Mouse (Mus musculus) forebrain, embryonic 12.5 days (tissue): ENCODE measurements around the gene Cers1. TPM values are rescaled to one million over a fixed set of nuclear protein-coding genes. Genes with fewer than 3 reads are reported as not detected.
A peak's percentile ranks its signal among the peaks of the same experiment; 100 is the strongest.

ENCODE experiments used
- ATAC-seq: fragments of 200-750 bp; cut with Nextera tagmentation; 2 replicates; pipeline ENCODE4 v1.8.0; 2017; ENCODE audit warnings: moderate TSS enrichment; ENCODE audit not compliant: low FRiP score
- H3K27ac ChIP-seq: fragments of 300-500 bp; sonication (generic); 2 replicates; pipeline ENCODE4 v1.5.1; 2016; ENCODE audit warnings: mild to moderate bottlenecking
- H3K27me3 ChIP-seq: fragments of 300-500 bp; sonication (generic); 2 replicates; pipeline ENCODE4 v1.6.1; 2016; ENCODE audit warnings: mild to moderate bottlenecking
- H3K36me3 ChIP-seq: fragments of 300-500 bp; sonication (generic); replicated peaks from 2 replicates; pipeline ENCODE4 v1.6.1; 2016; ENCODE audit warnings: mild to moderate bottlenecking
- H3K4me1 ChIP-seq: fragments of 300-500 bp; sonication (generic); 2 replicates; pipeline ENCODE4 v1.6.1; 2016
- H3K4me2 ChIP-seq: fragments of 300-500 bp; sonication (generic); 2 replicates; pipeline ENCODE4 v1.6.1; 2016; ENCODE audit warnings: mild to moderate bottlenecking, moderate library complexity
- H3K4me3 ChIP-seq: fragments of 300-500 bp; sonication (generic); replicated peaks from 2 replicates; pipeline ENCODE4 v1.5.1; 2016; ENCODE audit warnings: mild to moderate bottlenecking
- H3K9ac ChIP-seq: fragments of 300-500 bp; sonication (generic); 2 replicates; pipeline ENCODE4 v1.6.1; 2016; ENCODE audit warnings: mild to moderate bottlenecking
- H3K9me3 ChIP-seq: fragments of 300-500 bp; sonication (generic); 2 replicates; pipeline ENCODE4 v1.6.1; 2016
- WGBS: fragments of 180-500 bp; shearing (Covaris S2); methylation state at CpG from one replicate; pipeline ENCODE4 v1.1.7; 2016; 5-methylcytosine and 5-hydroxymethylcytosine counted together
- polyA plus RNA-seq: library from polyadenylated mRNA; unstranded; fragments of >200 nt; fragmentation: Nextera tagmentation; extraction: Ambion mirVana; gene quantifications from 2 replicates; pipeline ENCODE4 v1.2.1, GENCODE M21; 2016

Gene Cers1
- 14.9 and 16.2 TPM in 2 replicates for polyA plus RNA-seq

DNA sequence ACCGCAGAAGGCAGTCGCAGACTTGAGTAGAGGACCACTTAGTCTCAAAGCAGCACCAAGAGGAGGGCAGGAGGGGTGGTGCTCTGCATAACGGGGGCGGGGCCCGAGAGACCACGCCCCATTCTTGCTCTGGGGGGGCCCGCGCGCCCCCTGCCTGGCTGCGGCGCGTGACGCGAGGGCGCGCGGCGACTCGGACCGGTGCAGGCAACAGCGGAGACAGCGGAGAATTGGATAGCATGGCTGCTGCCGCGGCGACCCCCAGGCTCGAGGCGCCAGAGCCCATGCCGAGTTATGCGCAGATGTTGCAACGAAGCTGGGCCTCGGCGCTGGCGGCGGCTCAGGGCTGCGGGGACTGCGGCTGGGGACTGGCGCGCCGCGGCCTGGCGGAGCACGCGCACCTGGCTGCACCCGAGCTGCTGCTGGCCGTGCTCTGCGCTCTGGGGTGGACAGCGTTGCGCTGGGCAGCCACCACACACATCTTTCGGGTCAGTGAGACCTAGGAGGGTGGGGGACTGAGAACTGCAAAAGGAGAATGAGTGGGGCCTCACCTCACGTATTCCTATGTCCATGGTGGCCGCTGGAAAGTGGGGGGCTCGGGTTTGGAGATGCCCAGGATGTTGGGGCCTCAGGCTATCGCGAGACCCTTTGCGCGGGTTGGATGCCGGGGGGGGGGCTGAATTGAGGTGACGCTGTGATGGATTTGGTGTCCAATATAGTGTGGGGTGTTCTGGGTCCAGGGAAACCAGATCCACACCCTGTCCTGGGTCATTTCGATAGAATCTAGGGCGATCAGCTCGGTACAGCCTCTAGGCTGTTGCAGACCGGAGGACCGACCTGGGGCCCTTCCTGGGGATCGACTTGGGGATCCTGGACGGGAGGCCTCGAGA, at the start of gene Cers1:
Gene Cers1, plus strand, starts transcription at position 152 of the 887 bp plus-strand sequence.
- 1% methylated on average over 66 of the region's 66 CpGs for WGBS
- Histone ChIP-seq H3K4me1 (peaks cover 36% of the 10 kb centered on the region), H3K27ac (peak within 1 kb of the TSS; percentile 93), H3K9me3 (no peaks in the 10 kb centered on the region), H3K4me2 (peak within 1 kb of the TSS; percentile 87), H3K4me3 (peak within 1 kb of the TSS; percentile 55), H3K27me3 (no peaks in the 10 kb centered on the region), H3K9ac (peak within 1 kb of the TSS; percentile 67), H3K36me3 (peaks cover 48% of the 10 kb centered on the region)
- peak; percentile 67 for ATAC-seq

DNA sequence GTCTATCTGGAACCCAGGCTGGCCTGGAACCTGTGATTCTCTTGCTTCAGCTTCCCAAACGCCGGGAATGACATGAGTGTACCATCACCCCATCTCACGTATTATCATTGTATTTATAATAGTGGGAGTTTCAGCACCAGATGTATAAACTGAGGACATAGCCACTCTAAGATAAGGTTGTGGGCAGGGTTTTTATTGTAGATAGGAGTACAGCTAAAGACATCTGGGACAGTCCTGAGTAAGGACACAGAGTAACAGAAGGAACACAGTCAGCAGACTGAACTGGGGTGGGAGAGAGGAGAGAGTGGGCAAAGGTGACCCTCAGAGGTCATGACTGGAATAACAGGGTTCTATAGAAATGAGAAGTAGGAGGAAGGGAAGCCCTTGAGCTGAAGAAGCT, 47.9 kb upstream of the Cers1 start:
- ATAC-seq = no peak
- WGBS = 89% methylated on average over 3 of the region's 3 CpGs
- H3K4me3 ChIP-seq = no peak overlapping the region
- no peaks in the 10 kb centered on the region for H3K27me3 ChIP-seq
- no peak overlapping the region for H3K9ac ChIP-seq
- no peaks in the 10 kb centered on the region for H3K4me1 ChIP-seq
- H3K36me3 ChIP-seq = peaks cover 34% of the 10 kb centered on the region
- H3K9me3 ChIP-seq = no peaks in the 10 kb centered on the region
- no peak overlapping the region for H3K4me2 ChIP-seq
- no peak overlapping the region for H3K27ac ChIP-seq

DNA sequence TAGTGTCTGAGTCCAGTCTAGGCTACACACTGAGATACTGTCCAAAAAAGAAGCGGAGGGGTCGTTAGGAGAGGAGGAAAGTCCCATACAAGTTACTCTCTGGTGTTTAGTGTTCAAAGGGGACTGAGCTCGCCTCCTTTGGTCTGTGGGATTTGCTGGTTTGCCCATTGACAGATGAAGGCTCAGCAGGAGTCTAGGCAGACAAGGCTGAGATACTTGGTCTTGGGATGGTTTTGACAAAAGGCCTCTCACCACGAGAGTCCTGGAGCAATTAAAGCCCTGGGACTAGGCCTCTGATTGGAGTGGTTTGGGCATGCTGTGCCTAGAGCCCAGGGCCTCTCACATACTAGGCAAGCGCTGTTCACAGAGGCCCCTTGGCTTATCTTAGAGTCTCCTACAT, 47.3 kb upstream of the Cers1 start:
- H3K36me3 ChIP-seq = peaks cover 27% of the 10 kb centered on the region
- no peaks in the 10 kb centered on the region for H3K4me1 ChIP-seq
- H3K9ac ChIP-seq = no peak overlapping the region
- no peak overlapping the region for H3K4me3 ChIP-seq
- no peaks in the 10 kb centered on the region for H3K27me3 ChIP-seq
- no peak for ATAC-seq
- peak overlapping the region; percentile 19; the same call in 1 of the 2 replicates for H3K27ac ChIP-seq
- H3K4me2 ChIP-seq = no peak overlapping the region
- WGBS = 29% methylated on average over 5 of the region's 5 CpGs
- H3K9me3 ChIP-seq = no peaks in the 10 kb centered on the region

DNA sequence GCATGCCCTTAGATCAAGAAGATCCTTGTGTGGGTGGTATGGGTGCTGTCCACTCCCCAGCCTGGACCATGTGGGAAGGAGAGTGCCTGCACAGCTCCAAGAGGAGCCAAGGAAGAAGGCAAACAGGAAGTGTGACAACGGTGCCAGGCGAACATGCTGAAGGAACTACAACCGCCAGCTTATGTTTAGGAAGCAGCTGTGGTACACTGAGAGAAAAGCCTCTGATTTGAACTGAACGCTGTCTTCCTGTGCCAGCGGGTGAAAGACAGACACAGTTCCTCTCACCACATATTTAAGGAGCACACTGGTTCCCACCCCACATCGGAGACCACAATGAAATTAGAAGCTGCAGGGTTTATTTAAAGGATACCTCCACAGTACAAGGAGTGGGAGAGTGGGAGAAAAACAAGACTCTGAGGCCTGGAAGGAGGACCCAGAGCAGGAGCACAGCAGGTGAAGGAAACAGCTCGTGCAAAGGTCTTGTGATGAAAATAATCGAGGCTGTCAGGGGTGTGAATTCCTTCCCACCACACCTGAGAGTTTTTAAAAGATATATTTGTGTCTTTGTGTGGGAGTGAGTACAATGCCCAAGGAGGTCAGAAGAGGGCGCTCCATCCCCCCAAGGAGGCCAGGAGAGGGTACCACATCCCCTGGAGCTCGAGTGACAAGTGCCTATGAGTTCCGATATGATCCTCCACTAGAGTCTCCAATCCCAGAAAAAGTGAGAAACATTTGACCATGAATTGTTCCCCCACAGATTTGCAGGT, 46.6 kb upstream of the Cers1 start:
- Histone ChIP-seq H3K36me3 (peaks cover 21% of the 10 kb centered on the region), H3K9ac (no peak overlapping the region), H3K4me3 (no peak overlapping the region), H3K27me3 (no peaks in the 10 kb centered on the region), H3K9me3 (no peaks in the 10 kb centered on the region), H3K27ac (no peak overlapping the region), H3K4me1 (no peaks in the 10 kb centered on the region), H3K4me2 (no peak overlapping the region)
- 57% methylated on average over 11 of the region's 11 CpGs for WGBS
- no peak for ATAC-seq

DNA sequence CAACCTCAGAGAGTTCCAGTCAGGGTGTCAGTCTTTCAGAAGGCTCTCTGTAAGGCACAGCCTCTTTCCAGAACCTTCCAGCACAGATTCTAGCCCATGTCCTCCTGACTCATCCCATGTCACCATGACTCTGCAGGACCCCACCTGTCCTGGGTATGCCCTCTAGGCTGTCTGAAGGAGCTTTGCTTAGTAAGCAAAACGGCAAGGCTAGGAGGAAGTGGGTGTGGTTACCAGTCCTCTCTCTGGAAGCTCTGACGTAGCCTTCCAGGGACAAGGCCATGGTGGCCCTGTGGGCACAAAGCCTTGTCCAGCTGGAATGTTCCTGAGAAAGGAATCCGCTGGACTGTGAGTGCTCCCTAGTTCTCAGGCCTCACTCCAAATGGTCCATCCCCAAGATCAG, 42.6 kb upstream of the Cers1 start:
- no peak overlapping the region for H3K27ac ChIP-seq
- H3K4me2 ChIP-seq = no peak overlapping the region
- no peak overlapping the region for H3K9ac ChIP-seq
- H3K4me1 ChIP-seq = no peaks in the 10 kb centered on the region
- H3K4me3 ChIP-seq = no peak overlapping the region
- H3K9me3 ChIP-seq = no peaks in the 10 kb centered on the region
- no peaks in the 10 kb centered on the region for H3K36me3 ChIP-seq
- WGBS = 70% methylated on average over 3 of the region's 3 CpGs
- no peaks in the 10 kb centered on the region for H3K27me3 ChIP-seq
- ATAC-seq = no peak

DNA sequence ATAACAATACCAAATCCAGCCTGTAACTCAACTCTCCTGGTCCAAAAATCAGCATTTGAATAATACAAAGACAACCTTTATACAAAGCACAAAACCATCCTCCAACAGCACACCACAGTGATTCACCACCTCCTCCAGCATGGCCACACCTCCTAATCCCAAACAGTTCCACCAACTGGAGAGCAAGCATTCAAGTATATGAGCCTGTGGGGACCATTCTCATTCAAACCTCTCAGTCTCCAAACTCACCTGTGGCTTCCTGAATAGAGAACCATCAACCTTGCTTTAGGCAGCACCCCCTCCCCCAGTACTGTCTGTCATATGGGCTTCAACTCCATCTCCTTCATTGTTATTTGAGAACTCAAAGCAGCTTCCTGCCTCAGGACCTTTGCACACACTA, 41.2 kb upstream of the Cers1 start:
- H3K9me3 ChIP-seq = no peaks in the 10 kb centered on the region
- H3K36me3 ChIP-seq = no peaks in the 10 kb centered on the region
- no peak overlapping the region for H3K4me2 ChIP-seq
- ATAC-seq = no peak
- H3K4me1 ChIP-seq = no peaks in the 10 kb centered on the region; the same call in 1 of the 2 replicates
- H3K27me3 ChIP-seq = no peaks in the 10 kb centered on the region
- no peak overlapping the region for H3K9ac ChIP-seq
- no peak overlapping the region for H3K4me3 ChIP-seq
- H3K27ac ChIP-seq = no peak overlapping the region

DNA sequence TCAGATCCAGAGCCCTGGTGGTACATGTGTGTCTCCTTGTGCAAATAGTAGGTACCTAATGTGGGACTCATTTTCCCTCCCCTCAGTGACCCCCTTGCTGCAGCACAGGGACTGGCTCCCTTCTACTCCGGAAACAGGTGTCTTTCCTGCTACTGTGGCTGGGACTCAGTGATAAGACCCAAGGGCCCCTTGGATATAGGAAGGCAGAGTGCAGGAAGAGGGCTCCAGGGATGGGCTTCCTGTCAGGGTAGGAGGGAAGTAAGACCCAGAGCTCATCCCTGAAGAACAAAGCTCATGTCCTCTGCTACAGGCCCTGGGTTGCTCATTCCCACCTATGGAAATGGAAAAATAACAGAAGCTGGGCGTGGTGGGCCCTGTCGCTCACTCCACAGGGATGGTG, 39.1 kb upstream of the Cers1 start:
- no peaks in the 10 kb centered on the region for H3K9me3 ChIP-seq
- no peak overlapping the region for H3K27ac ChIP-seq
- H3K9ac ChIP-seq = no peak overlapping the region
- no peaks in the 10 kb centered on the region for H3K27me3 ChIP-seq
- no peaks in the 10 kb centered on the region; the same call in 1 of the 2 replicates for H3K4me1 ChIP-seq
- no peak overlapping the region for H3K4me3 ChIP-seq
- 89% methylated on average over 3 of the region's 3 CpGs for WGBS
- H3K4me2 ChIP-seq = no peak overlapping the region
- no peak for ATAC-seq
- no peaks in the 10 kb centered on the region for H3K36me3 ChIP-seq

DNA sequence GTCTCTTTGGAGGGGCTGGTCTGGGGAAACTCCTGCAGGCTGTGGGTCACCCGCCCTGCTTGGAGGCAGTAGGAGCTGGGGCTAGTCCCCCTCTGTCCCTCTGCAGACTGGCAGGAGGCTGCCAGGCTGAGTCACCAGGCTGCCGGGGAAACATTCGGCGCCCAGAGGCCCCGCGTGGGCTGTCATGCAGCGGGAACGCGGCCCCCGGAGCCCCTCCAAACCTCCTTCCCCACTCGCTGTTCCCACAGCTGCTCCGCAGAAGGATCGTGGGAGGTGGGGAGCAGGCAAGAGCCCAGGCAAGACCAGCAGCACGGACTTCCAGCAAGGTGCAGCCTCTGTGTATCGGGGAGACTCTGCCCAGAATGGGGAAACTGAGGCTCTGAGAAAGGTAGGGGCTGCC, 37.4 kb upstream of the Cers1 start:
- no peak for ATAC-seq
- H3K4me2 ChIP-seq = no peak overlapping the region
- H3K4me3 ChIP-seq = no peak overlapping the region
- 73% methylated on average over 15 of the region's 15 CpGs for WGBS
- H3K27me3 ChIP-seq = no peaks in the 10 kb centered on the region
- no peaks in the 10 kb centered on the region for H3K36me3 ChIP-seq
- H3K9me3 ChIP-seq = no peaks in the 10 kb centered on the region
- peaks cover 10% of the 10 kb centered on the region; the same call in 1 of the 2 replicates for H3K4me1 ChIP-seq
- no peak overlapping the region for H3K27ac ChIP-seq
- H3K9ac ChIP-seq = no peak overlapping the region

DNA sequence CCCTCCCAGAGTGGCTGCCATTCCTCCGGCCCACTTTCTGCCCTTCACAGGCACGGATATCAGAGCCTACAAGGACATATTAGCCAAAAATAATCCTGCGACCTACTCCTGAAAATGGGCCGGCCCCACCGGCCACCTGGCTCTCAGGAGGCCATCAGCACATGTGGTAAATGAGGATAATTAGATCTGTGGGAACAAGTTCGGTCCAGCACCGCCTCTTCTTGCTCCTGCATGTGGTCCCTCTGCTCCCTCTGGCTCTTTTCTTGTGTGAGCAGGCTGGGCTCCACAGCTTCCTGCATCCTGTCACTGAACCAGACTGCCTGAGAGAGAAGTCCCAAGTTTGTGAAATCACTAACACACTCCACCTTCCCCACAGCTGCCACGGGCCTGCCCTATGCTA, 36.3 kb upstream of the Cers1 start:
- H3K4me1 ChIP-seq = peaks cover 18% of the 10 kb centered on the region

DNA sequence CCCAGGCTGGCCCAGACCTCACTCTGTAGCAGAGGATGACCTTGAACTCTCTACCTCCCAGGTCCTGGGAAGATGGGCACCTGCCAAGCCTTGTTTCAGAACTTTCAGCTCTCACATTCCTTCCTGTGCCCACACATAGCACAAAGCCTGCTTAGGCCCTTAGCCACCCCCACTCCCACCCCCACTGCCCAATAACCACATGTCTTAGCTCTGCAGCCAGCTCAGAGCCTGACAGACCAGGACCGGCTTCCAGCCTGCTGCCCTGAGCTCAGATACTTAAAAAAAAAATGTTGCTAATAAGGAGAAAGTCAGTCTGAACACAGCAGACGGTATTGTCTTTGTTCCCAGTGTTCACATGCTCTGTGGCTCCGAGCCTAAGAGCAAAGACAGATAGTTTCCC, 34.6 kb upstream of the Cers1 start:
- Histone ChIP-seq H3K4me1 (peaks cover 24% of the 10 kb centered on the region), H3K36me3 (peaks cover 14% of the 10 kb centered on the region), H3K27me3 (no peaks in the 10 kb centered on the region), H3K27ac (0 out of 2 replicates have a peak overlapping the region, but pooled peaks have one; percentile 9), H3K4me2 (no peak overlapping the region), H3K4me3 (no peak overlapping the region), H3K9me3 (no peaks in the 10 kb centered on the region), H3K9ac (no peak overlapping the region)
- no peak for ATAC-seq
- WGBS = 32% methylated on average over 3 of the region's 3 CpGs

More for the DNA sequence above, 36.3 kb upstream of the Cers1 start:
- Histone ChIP-seq H3K9me3 (no peaks in the 10 kb centered on the region), H3K27ac (no peak overlapping the region), H3K4me3 (no peak overlapping the region), H3K36me3 (no peaks in the 10 kb centered on the region), H3K4me2 (no peak overlapping the region), H3K9ac (no peak overlapping the region), H3K27me3 (no peaks in the 10 kb centered on the region)
- WGBS = 70% methylated on average over 8 of the region's 8 CpGs
- ATAC-seq = no peak

DNA sequence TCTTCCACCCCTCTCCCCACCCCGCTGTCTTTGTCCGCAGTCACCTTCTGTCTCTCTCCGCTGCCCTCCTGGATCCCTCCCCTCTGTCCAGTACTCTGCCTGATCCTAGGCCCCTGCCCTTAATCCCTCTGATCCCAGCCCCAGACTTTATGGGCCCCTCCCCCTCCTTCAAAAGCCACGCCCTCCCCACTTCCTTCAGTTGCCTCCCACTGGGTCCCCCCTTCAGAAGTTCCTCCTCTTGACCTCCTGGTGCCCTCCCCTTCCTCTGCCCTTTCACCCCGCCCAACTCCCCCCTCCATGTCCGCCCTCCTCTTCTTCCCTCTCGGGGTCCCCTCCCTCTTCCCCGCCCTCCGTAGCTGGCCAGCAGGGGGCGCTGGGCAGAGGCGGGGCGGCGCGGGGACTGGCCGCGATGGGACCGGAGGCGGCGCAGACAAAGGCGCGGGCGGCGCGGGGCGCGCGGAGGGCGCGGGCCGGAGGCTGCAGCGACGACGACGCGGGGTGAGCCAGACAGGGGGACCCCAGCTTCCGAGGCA, 32.9 kb upstream of the Cers1 start, which contains the start of gene Homer3:
Gene Homer3, plus strand, starts transcription at position 225 of the 533 bp plus-strand sequence.
- Histone ChIP-seq H3K36me3 (peaks cover 31% of the 10 kb centered on the region), H3K4me3 (peak within 1 kb of the TSS; percentile 94), H3K9ac (peak within 1 kb of the TSS; percentile 95), H3K9me3 (peaks cover 5% of the 10 kb centered on the region), H3K4me2 (peak within 1 kb of the TSS; percentile 85), H3K4me1 (peaks cover 24% of the 10 kb centered on the region), H3K27me3 (no peaks in the 10 kb centered on the region), H3K27ac (peak within 1 kb of the TSS; percentile 80)
- peak; percentile 90 for ATAC-seq
- WGBS = under 1% methylated on average over 35 of the region's 36 CpGs
